Mouse (Mus musculus): ENCODE results near the gene Aga. TPM values are rescaled to one million over a fixed set of nuclear protein-coding genes. Genes with fewer than 3 reads are reported as not detected.
"Not testable (repeated sequence)": the region's sequence is repeated elsewhere in the genome, so short reads cannot be mapped to it uniquely, and the experiment has no call there.

Aga gene
- 57.5 and 58.7 TPM in 2 replicates for polyA plus RNA-seq (2015; fragmentation: Nextera tagmentation; extraction: Ambion mirVana)

DNA sequence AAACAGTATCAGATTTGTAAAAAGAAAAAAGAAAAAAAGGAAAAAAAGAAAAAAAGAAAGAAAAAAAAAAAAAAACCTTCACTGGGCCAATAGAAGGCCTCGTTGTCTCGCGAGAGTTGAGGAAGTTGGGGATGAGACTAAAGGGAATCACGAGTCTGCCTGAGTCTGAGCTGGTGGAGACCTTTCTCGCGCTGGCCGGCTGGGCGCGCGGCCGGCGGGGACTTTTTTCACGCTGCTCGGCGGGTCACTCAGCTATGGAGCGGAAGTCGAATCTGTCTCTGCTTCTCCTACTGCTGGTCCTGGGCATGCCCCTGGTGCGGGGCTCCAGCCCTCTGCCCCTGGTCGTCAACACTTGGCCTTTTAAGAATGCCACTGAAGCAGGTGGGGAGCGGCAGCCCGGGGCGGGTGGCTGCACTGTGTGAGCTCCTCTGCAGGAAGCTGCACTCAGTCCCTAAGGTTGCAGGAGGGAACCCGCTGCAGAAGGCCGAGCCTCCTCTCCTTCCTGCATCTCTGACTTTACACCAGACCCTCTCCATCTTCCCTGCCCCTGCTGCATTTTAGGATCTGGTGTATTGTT is at the start of gene Aga:
TSS of gene Aga (plus strand) at position 177 of the 577 bp plus-strand sequence.
- Histone ChIP-seq H3K4me2 (ENCODE audit: low read depth, low read length) (peak within 1 kb of the TSS; percentile 51), H3K27ac (ENCODE audit: low read length) (peak within 1 kb of the TSS; percentile 53; the same call in 1 of the 2 replicates), H3K4me1 (ENCODE audit: control insufficient read depth, insufficient read depth, low read length) (no peaks in the 10 kb centered on the region), H3K9ac (ENCODE audit: low read depth, low read length) (peak within 1 kb of the TSS; percentile 79), H3K36me3 (ENCODE audit: control insufficient read depth, insufficient read depth, low read length) (peaks cover 2% of the 10 kb centered on the region; the same call in 1 of the 2 replicates), H3K9me3 (ENCODE audit: control insufficient read depth, low read length) (no peaks in the 10 kb centered on the region), H3K27me3 (replicated peaks; ENCODE audit: control insufficient read depth, insufficient read depth, low read length) (no peaks in the 10 kb centered on the region), H3K4me3 (ENCODE audit: low read length) (peak within 1 kb of the TSS; percentile 56)
- under 1% methylated on average over 24 of the region's 24 CpGs for WGBS
- ATAC-seq: peak; percentile 100

DNA sequence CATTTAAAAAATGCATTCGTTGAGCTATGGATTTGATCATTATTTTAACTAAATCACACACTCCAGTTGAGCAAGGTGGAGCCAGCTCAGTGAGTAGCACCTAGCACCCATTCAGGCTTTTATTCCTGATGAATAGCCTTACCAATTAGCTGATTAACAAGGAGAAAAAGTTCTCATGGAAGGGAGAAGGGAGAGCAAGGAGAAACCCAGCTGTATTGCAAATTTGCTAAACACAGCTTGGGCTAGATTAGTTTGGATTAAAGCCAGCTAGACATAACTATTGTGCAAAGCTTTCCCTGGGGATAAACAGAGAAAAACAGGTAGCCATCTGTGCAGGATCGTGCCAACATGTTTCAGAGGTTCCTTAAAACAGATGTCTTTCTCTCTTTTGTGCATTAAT is 22.5 kb upstream of the Aga start:
- no peak overlapping the region for H3K27ac ChIP-seq (ENCODE audit: low read length)
- no peak for ATAC-seq
- H3K4me1 ChIP-seq (ENCODE audit: control insufficient read depth, insufficient read depth, low read length): no peaks in the 10 kb centered on the region
- no peak overlapping the region for H3K4me3 ChIP-seq (ENCODE audit: low read length)
- H3K9ac ChIP-seq (ENCODE audit: low read depth, low read length): no peak overlapping the region
- H3K27me3 ChIP-seq (replicated peaks; ENCODE audit: control insufficient read depth, insufficient read depth, low read length): no peaks in the 10 kb centered on the region
- H3K36me3 ChIP-seq (ENCODE audit: control insufficient read depth, insufficient read depth, low read length): no peaks in the 10 kb centered on the region
- no peak overlapping the region for H3K4me2 ChIP-seq (ENCODE audit: low read depth, low read length)
- no peaks in the 10 kb centered on the region for H3K9me3 ChIP-seq (ENCODE audit: control insufficient read depth, low read length)
- 54% methylated on average over 2 of the region's 2 CpGs for WGBS

DNA sequence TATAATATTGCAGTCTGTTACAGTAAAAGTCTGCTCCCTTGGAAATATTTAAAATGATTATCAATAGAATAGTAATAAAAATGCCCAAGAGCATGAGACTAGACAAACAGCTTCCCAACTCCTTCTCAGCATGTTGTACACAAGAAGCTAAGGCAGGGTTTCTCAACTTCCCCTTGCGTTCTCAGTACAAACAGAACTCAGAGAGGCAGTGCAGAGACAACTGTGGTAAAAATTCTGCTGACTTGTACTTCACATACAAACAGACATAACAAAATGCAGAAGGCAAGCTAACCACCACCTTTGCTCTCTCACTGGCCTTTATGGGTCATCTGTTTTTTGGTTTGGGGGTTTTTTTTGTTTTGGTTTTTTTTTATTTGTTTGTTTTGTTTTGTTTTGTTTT is 15.3 kb upstream of the Aga start:
- Histone ChIP-seq H3K9ac (ENCODE audit: low read depth, low read length) (no peak overlapping the region), H3K27me3 (replicated peaks; ENCODE audit: control insufficient read depth, insufficient read depth, low read length) (no peaks in the 10 kb centered on the region), H3K4me3 (ENCODE audit: low read length) (no peak overlapping the region), H3K4me1 (ENCODE audit: control insufficient read depth, insufficient read depth, low read length) (no peaks in the 10 kb centered on the region), H3K4me2 (ENCODE audit: low read depth, low read length) (no peak overlapping the region), H3K9me3 (ENCODE audit: control insufficient read depth, low read length) (no peaks in the 10 kb centered on the region), H3K36me3 (ENCODE audit: control insufficient read depth, insufficient read depth, low read length) (no peaks in the 10 kb centered on the region), H3K27ac (ENCODE audit: low read length) (no peak overlapping the region)
- ATAC-seq: no peak
- 77% methylated on average over 1 of the region's 1 CpGs for WGBS

- Histone ChIP-seq H3K4me1 (ENCODE audit: control insufficient read depth, insufficient read depth, low read length) (no peaks in the 10 kb centered on the region), H3K4me3 (ENCODE audit: low read length) (no peak overlapping the region), H3K4me2 (ENCODE audit: low read depth, low read length) (no peak overlapping the region), H3K36me3 (ENCODE audit: control insufficient read depth, insufficient read depth, low read length) (no peaks in the 10 kb centered on the region), H3K27me3 (replicated peaks; ENCODE audit: control insufficient read depth, insufficient read depth, low read length) (no peaks in the 10 kb centered on the region), H3K27ac (ENCODE audit: low read length) (no peak overlapping the region), H3K9ac (ENCODE audit: low read depth, low read length) (no peak overlapping the region), H3K9me3 (ENCODE audit: control insufficient read depth, low read length) (no peaks in the 10 kb centered on the region)
- ATAC-seq: no peak
- WGBS: 54% methylated on average over 3 of the region's 3 CpGs
Measured at GRCm38 (mm10) chr8:53496885-53497326, 14.6 kb upstream of the Aga start.

DNA sequence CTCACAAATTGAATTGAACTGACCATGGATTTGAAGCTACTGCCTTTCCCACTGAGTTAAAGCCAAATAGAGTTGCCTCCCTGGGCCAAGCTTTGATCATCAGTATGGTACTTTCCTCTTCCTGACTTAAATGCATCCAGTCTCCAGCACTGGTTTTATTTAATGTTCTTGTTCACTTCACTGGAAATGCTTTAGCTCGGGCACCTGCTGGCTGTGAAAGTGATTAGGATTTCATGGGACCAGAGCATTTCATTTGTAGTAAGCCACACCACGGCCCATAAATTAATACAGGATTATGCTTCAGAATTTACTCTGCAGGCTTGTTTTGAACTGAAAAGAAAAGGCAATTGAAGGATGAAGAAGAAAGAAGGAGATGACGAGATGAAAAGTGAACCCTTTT is 26.5 kb downstream of the Aga start:
- not testable (repeated sequence) for ATAC-seq; H3K36me3 ChIP-seq (ENCODE audit: control insufficient read depth, insufficient read depth, low read length); H3K4me1 ChIP-seq (ENCODE audit: control insufficient read depth, insufficient read depth, low read length); H3K4me2 ChIP-seq (ENCODE audit: low read depth, low read length); H3K27ac ChIP-seq (ENCODE audit: low read length); H3K9me3 ChIP-seq (ENCODE audit: control insufficient read depth, low read length); H3K27me3 ChIP-seq (replicated peaks; ENCODE audit: control insufficient read depth, insufficient read depth, low read length); H3K4me3 ChIP-seq (ENCODE audit: low read length); H3K9ac ChIP-seq (ENCODE audit: low read depth, low read length)
- 74% methylated on average over 3 of the region's 3 CpGs for WGBS

DNA sequence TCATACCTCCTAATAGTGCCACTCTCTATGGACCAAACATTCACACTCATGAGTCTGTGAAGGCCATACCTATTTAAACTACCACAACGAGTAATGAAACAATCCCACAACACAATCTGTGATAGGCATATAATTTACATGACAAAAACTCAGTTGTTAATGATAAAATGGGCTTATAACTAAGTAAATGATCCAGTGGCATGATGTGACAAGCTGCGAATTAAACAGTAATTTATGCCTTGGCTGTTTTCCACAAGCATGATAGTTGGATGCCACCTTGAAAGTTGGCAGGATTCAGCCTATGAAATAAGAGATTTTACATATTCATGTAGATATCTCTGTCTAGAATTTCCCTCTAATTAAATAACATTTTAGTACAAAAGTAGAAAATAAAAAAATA is 28.1 kb downstream of the Aga start:
- Histone ChIP-seq H3K27me3 (replicated peaks; ENCODE audit: control insufficient read depth, insufficient read depth, low read length) (no peaks in the 10 kb centered on the region), H3K4me1 (ENCODE audit: control insufficient read depth, insufficient read depth, low read length) (no peaks in the 10 kb centered on the region), H3K4me3 (ENCODE audit: low read length) (no peak overlapping the region), H3K36me3 (ENCODE audit: control insufficient read depth, insufficient read depth, low read length) (no peaks in the 10 kb centered on the region), H3K9ac (ENCODE audit: low read depth, low read length) (no peak overlapping the region), H3K4me2 (ENCODE audit: low read depth, low read length) (no peak overlapping the region), H3K27ac (ENCODE audit: low read length) (no peak overlapping the region), H3K9me3 (ENCODE audit: control insufficient read depth, low read length) (no peaks in the 10 kb centered on the region)
- 82% methylated on average over 2 of the region's 2 CpGs for WGBS
- ATAC-seq: no peak

GRCm38 (mm10) chr8:53562441-53563040 is 51.0 kb downstream of the Aga start:
- no peak for ATAC-seq
- 83% methylated on average over 10 of the region's 10 CpGs for WGBS

GRCm38 (mm10) chr8:53566223-53566622 is 54.7 kb downstream of the Aga start:
- no peaks in the 10 kb centered on the region for H3K36me3 ChIP-seq (ENCODE audit: control insufficient read depth, insufficient read depth, low read length)
- WGBS: 77% methylated on average over 6 of the region's 6 CpGs
- no peak overlapping the region for H3K4me2 ChIP-seq (ENCODE audit: low read depth, low read length)
- H3K4me3 ChIP-seq (ENCODE audit: low read length): no peak overlapping the region
- H3K27me3 ChIP-seq (replicated peaks; ENCODE audit: control insufficient read depth, insufficient read depth, low read length): no peaks in the 10 kb centered on the region
- no peaks in the 10 kb centered on the region for H3K9me3 ChIP-seq (ENCODE audit: control insufficient read depth, low read length)
- no peak overlapping the region for H3K9ac ChIP-seq (ENCODE audit: low read depth, low read length)
- ATAC-seq: no peak
- H3K4me1 ChIP-seq (ENCODE audit: control insufficient read depth, insufficient read depth, low read length): no peaks in the 10 kb centered on the region
- H3K27ac ChIP-seq (ENCODE audit: low read length): no peak overlapping the region

More at GRCm38 (mm10) chr8:53562441-53563040, 51.0 kb downstream of the Aga start:
- Histone ChIP-seq H3K4me1 (ENCODE audit: control insufficient read depth, insufficient read depth, low read length) (no peaks in the 10 kb centered on the region), H3K9ac (ENCODE audit: low read depth, low read length) (no peak overlapping the region), H3K4me3 (ENCODE audit: low read length) (no peak overlapping the region), H3K27me3 (replicated peaks; ENCODE audit: control insufficient read depth, insufficient read depth, low read length) (no peaks in the 10 kb centered on the region), H3K4me2 (ENCODE audit: low read depth, low read length) (no peak overlapping the region), H3K36me3 (ENCODE audit: control insufficient read depth, insufficient read depth, low read length) (no peaks in the 10 kb centered on the region), H3K9me3 (ENCODE audit: control insufficient read depth, low read length) (no peaks in the 10 kb centered on the region), H3K27ac (ENCODE audit: low read length) (no peak overlapping the region)
